Mouse (Mus musculus) ES-Bruce4 (cell line): ENCODE measurements at regions not wholly inside any gene's neighbourhood (a gene's known extent, or its start where the extent isn't known, plus 50 kb on each side); places are given as distances from the start of the nearest gene placed in this dataset.

Source experiments
- CTCF ChIP-seq: IDR thresholded peaks from one replicate; pipeline ENCODE4 v1.8.1; 2011; ENCODE audit warnings: low read depth, low read length
- EP300 ChIP-seq: IDR thresholded peaks from 2 replicates; pipeline ENCODE4 v1.6.1; 2011; ENCODE audit warnings: low read depth, low read length; ENCODE audit not compliant: insufficient read depth
- POLR2A ChIP-seq: IDR thresholded peaks from one replicate; pipeline ENCODE4 v1.8.1; 2011; ENCODE audit warnings: low read length; ENCODE audit not compliant: insufficient read depth

- TF ChIP-seq POLR2A (no peak), CTCF (no peak), EP300 (no peak)
Observed at GRCm38 (mm10) chr1:31645116-31645515, 422.5 kb downstream of the Pih1d3 start.
